Mouse (Mus musculus) spleen, postnatal 14 days (tissue): ENCODE measurements around the gene 1700024P04Rik.
"Not testable (repeated sequence)": the region's sequence is repeated elsewhere in the genome, so short reads cannot be mapped to it uniquely, and the experiment has no call there.

ENCODE experiments used
- DNase-seq, 2 experiments: peaks; one replicate each; pipeline ENCODE4 v3.0.0; 2021 to 2022; ENCODE audit warnings: low spot score in 2 of 2

Gene 1700024P04Rik

DNA sequence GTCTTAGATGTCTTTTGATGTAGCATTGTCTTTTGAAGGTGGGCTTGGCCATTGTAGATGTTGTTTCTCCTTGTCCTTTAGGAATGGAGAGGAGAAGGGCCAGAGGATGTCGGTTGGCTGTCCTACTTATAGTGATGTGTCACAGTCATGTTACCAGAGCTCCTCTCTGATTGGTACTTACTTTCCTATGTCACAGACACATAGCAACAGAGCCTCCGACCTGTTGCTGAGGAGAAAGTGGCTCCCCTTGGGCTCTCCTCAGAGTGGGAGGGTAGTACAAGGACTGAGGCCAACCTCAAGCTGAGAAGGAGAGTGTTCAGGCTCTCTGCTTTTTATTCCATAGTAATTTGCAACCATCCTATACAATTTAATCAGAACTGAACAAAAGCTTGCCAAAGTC lies at the start of gene 1700024P04Rik:
Gene 1700024P04Rik (minus strand): TSS at position 101 of the 400 bp plus-strand sequence.
- DNase-seq: no peak

DNA sequence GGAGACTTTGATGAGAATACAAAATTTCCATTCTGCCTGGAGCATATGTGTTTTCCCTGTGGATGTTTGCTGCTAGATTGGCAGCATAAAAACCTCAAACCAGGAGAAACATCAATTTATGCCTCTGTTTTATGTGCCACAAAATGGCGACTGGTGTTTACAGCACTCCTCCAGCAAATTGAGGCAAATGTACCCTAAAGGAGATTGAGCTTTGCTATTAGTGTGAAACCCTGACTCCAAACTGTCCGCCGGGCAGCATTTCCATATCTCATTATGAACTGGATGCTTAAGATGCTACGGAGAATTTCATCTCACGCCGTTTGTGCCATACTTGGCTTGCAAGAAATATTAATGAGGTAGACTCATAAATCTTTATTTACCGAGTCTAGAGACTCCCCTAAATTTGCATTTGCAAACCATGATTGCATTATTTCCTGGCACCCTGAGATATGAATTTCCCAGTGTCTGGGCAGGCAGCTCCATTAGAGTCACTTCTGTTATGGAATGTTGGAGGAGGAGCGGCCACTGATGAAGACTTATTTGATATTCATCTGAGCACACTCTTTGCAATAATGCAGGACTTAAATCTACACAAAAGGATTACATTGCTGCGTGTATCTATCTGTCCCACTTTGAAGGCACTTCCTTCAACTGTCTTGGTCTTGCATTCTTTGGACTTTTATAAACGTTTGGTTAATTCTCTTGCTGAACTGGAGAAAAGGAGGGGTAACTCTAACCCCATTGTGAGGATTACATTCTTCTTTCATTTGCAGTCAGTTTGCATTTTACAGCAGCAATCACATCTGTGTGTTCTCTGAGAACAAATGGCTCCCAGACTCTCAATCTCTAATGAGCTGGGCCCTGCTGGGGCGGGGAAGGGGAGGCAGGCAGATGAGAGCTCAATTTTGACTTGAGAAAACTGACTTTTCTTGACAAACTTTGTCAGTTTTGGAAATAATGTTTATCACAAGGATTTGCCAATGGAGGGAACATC lies 47.2 kb upstream of the 1700024P04Rik start:
- no peak for DNase-seq

DNA sequence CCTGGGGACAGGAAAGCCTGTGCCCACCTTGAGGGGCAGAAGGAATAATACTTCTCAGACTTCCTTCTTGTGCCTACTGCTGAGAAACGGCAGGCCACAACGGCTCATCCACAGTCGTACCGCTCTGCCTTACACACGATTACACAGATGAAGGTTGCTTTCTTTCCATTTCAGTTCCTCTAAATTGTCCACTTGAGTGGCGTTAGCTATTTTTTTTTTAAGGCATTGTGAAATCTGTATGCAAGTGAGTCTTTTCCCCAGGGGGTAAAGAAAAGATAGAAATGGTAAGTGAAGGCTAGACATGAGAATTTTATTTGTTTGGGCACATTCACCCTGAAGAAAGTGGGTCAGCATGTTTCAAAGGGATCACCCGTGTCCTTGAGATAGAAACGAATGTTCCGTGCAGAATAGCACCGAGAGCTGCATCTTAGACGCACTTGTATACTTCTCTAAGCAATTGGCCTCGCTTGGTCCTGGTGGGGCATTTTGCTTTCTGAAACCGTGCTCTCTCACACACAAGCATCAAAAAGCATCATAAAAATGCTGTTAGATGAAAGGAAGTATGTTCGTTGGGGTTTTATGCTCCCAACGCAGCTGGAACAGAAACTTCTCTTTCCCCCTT lies 46.3 kb upstream of the 1700024P04Rik start:
- no peak for DNase-seq

DNA sequence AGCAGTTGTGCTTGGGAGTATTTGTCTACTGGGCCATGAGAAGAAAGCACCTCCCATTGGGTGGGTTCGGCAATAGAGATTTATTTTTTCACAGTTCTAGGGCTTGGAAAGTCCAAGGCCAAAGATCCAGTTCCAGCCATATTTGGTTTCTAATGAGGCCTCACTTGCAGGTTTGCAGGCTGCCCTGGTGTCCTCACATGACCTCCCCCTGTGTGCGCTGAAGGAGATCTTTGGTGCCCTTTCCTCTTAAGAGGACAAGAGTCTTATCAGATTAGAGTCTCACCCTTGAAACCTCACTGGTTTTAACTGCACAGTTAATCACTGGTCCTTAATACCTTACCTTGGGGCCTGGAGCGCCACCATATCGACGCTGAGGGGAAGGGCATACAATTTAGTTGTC lies 40.9 kb upstream of the 1700024P04Rik start:
- DNase-seq: no peak

DNA sequence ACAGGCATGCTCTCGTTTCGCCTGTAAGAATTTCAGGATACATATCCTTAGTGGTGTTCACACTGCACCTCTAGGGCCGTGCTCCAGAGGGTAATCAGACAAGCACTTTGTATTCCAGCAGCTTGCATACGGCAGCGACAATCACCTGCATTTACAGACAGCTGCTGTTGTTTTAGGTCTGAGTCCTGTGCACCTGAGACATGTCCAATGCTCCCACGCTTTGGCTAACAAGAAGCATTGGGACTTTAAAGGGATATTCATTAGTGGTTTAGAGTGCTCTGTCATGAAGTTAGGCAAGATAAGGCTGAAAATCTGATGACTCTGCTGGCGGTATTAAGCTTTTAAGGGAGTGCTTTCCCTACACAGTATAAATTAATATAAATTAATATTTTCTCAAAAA lies 37.7 kb upstream of the 1700024P04Rik start:
- DNase-seq: no peak

DNA sequence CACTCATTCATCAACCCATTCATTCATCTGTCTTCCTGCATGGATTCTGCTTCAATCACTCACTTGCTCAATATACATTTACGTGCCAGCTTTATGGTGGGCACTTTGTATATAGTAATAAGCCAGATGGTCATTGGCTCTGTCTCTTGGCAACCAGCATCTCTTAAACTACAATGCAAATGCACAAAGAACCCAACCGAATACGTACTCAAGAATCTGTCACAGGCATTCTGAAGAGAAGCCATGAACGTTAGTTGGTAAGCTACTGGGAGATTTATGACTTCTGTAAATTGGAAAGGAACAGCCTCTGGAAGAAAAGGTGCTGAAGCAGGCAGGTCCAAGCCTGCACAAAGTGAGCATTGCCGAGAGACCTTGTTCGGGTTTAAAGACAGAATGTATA lies 36.8 kb upstream of the 1700024P04Rik start:
- no peak for DNase-seq

DNA sequence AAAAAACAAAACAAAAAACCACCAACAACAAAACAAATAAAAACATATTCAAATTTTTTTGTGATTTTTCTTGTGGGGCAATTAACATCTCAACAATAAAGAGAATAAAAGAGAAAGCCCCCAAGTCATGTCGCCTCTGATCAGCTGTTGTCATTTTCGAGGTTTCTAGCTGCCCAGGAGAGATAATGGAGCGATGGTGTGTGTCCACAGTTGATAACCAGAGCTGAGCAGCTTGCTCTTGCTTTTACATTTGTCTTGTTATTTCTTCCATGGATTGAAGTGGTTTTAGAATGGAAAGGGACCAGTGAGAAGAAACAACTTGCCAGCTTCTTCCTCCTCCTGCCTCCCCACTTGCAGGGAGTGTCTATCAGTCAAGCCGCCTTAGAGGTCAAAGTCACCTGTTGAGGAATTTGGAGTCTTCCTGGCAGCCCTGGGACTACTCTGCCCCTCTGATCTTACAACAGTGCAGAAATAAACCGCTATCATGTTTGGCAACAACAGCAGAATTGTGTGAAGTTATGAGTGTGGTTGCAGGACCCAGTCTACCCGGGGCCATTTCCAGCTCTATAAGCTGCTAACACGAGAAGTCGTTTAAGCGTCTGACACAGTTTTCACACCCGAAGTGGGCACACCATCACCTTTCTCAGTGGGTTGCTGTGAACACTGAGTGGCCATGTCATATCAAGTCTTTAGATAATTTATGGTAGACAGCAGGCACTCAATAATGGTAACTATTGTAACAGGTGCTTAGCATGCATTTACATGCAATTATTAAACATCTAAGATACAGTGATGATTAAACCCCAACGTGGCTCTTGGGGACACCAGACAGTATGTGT lies 35.7 kb upstream of the 1700024P04Rik start:
- DNase-seq: peak in 1 of 2 experiments; percentile 16

DNA sequence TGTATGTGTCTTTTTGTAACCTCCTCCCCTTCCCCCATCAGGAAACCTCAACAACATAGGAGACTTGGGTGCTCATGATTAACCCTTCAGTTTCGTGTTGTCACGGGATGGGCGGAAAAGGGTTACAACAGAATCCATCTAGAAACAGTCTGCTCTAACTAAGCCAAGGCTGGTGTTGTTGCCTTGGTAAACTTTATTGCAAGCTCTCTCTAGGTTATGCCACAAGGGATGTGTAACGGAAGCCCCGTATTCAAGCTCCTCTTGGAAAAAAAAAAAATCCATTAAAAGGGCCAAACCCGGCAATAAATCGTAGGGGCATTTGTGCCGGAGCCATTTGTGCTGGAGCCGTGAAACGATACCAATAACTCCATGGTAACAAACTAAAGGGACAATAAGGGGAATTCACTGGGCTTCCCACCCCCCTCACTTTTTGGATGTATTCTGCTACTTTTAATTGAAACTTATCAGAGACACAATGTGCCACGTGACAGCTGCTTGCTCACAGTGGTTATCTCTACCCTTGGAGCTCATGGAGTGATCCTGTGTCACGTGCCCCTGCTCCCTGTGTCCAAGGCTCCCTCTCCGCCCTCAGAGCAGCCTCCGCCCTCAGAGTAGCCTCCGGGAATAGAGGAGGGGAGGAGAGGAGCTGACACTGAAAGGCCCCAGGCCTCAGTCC lies 34.3 kb upstream of the 1700024P04Rik start:
- peak in 1 of 2 experiments; percentile 19 for DNase-seq

DNA sequence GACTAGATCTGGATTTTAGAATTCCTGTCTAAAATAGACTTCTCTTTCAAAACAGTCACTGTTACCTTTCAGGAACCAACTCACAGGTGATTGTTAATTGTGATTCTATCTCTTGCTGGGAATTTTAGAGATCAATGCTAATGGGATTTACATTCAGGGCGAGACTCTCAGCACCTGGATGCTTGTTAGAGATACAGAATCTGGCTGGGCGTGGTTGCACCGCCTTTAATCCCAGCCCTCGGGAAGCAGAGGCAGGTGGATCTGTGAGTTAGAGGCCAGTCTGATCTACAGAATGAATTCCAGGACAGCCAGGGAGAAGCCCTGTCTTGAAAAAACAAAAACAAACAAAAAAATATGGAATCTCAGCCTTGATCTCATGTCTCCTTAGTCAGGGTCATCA lies 32.3 kb upstream of the 1700024P04Rik start:
- no peak for DNase-seq

DNA sequence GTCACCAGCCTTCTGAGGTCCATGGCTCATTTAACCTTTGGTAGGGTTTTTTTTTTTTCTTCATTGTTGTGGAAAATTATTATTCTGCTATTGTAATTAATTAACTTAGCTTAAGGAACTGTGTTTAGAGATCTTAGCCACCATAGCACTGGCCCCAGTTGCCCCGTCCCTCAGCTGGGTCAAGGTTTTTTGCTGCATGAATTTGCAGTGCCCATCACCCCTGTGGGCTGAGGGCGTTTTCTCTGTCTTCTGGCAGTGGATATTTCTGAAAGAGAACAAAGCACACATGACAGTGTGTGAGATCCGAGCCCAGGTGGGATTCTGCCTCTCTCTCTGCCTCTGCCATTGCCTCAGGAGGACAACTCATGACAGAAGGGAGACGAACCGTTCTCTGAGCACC lies 28.5 kb upstream of the 1700024P04Rik start:
- DNase-seq: no peak

DNA sequence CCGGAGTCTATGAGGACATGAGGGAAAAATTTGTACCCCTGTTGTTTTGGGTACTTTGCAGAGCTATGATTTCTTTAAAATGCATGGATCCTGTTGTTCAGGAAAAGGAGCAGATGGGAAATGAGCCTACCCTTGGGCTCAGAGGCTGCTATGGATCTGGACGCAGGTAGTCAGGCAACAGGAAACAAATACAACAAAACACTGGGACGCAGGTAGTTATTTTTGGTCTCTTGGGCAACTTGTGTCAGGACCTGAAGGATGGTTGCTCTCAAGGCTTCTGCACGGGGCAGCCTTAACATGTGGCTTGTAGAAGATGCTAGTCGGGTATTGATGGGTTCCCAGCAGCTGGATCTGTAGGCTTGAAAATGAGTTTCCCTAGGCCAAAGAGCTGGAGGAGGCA lies 23.6 kb upstream of the 1700024P04Rik start:
- DNase-seq: no peak

DNA sequence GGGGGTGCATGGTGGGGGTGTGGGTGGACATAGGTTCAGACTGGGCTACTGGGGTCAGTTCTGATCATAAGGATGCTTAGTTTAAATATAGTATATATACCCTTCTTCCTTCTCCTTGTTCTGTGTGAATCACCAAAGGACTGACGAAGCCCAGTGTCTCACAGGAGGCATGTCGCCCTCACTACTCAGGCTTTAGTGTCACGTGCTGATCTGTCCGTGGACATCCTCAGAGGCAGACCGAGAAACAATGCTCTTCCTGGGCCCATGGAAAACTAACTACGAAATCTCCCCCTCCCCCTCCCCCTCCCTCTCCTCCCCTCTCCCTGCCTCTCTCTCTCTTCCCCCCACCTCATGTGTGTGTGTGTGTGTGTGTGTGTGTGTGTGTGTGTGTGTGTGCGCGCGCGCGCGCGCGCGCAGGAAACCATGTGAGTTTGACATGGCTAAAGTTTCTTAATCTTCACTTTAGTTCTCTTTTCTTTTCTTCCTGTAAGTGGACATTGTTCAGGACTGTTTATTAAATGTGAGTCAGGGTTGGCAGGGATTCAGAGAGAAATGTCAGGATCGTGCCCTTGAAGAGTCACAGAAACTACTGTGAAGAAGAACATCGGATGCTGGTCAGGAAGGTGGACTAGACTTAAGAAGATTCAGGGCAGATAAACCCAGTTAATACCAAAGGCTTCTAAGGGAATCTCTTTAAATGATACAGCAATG lies 22.2 kb upstream of the 1700024P04Rik start:
- DNase-seq: no peak

DNA sequence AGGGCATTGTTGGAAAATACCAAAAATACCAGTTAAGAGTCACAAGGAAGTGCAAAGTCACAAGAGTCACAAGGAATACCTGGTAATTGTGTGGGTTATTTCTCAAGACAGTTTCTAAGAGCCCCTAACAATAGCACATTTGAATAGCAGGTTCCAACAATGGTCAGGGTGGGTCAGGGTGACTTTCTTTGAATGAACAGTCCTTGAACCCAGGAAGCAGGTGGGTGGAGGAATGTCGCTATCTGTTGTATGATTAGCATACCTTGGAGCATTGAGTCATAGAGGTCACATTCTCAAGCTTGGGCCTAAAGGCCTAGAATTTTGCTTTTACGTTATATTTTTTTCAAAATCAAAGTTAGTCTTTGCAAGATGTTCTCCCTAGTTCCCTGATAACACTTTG lies 17.3 kb upstream of the 1700024P04Rik start:
- not testable (repeated sequence) for DNase-seq

DNA sequence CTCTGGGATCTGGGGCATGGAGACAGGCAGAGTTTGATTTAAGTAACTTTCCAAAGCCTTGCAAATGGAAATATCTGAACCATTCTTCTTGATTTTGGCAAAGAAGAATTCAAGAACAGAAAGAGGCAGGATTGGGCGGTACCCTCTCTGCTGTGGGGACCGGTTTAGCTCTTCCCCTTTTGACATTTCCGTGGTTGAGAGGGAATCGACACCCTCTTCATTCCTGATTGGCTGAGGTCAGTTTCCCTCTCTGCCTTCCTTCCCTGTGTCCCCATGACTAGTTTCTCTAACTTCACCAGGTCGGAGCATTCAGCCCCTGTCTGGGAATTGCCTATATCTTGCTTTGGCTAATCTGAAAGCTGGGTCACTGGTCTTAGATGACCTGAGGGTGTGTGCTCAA lies 12.7 kb upstream of the 1700024P04Rik start:
- no peak for DNase-seq

DNA sequence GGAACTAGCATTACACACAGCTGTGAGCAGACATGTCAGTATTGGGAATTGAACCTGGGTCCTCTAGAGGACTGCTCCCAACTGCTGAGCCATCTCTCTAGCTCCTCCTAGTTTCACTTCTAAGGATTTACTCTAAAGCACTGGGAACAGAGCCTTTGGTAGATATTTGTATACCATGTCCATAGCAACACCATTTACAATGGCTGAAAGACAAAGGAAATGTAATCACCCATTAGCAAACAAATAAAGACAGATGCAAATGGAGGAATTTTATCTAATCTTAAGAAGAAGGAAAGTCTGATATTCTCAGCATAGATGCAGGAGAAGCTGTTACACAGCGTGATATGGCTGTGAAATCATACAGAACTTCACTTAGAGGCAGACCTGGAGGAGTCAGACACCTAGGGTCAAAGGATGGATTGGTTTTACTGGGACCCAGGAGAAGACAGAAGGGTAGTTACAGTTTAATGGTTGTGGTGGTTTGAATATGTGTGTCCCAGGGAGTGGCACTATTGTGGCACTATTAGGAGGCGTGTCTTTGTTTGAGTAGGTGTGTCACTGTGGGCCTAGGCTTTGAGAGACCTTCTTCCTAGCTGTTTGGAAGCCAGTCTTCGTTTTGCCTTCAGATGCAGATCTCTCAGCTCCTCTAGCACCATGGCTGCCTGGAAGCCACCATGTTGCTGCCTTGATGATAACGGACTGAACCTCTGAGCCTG lies 7.1 kb downstream of the 1700024P04Rik start:
- DNase-seq: no peak

DNA sequence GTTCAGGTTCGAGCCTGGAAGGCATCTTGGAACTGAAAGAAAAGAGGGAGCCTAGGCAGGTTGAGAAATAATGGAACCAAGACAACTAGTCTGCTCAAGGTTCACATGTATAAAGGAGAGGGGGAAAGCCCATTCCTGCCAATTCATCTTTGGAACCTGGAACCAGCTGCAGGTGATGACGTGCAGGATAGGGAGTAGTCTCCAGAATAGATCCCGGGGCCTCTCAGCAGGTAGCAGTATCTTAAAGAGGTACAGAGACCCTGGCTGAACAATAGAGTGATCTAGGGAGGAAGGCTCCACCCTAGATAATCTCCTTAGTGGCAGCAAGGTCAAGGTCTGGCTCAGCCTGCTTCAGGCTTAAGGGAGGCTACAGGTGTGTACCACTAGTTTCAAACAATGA lies 8.3 kb downstream of the 1700024P04Rik start:
- DNase-seq: not testable (repeated sequence)

DNA sequence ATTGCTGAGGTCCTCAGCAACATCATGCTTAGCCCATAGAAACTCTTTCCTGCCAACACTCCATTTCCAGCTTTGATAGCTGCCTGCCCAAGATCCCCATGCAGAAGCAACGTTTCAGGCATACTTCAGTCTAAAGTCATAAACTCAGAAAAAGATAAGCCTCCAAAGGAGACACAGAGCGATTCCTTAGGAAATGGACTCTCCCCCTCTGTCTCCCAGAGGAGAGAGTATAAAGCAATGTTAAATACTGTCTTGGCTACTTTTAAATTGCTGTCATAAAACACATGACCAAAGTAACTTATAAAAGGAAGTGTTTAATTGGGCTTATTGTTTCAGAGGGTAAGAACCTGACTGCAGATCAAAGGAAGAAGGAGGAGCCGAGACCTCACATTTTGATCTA lies 12.3 kb downstream of the 1700024P04Rik start:
- DNase-seq: no peak

DNA sequence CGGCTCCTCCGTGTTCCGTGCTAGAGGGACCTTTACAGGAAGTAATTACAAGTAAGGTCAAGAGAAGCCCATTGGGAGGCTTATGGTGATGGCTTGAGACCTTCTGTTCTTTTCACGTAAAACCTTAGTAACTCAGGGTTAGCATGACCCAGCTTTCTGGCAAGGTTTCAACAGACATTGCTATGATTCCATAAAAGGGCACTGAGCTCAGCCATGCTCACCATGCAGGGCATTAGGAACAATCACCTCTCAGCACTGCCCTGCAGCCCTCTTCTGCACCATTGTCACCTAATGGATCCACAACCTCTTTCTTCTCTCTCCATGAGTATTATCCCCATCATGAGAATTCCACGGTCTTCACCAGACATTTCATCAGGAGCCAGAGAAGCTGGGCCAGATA lies 12.7 kb downstream of the 1700024P04Rik start:
- no peak for DNase-seq

DNA sequence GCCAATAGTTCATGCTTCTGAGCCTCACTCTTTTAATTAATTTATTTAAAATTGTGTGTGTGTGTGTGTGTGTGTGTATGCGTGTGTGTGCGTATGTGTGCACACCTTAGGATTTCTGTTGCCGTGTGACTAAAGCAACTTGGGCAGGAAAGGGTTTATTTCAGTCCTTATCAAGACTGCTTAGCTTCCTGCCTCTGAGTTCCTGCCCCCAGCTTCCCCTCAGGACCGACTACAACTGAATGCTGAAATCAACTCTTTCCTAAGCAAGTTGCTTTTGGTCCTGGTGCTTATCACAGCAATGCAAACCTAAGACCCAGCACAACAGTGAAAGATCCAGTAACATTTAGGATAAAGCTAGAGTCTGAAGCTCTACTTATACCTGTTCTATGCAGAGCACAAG lies 15.8 kb downstream of the 1700024P04Rik start:
- no peak for DNase-seq

DNA sequence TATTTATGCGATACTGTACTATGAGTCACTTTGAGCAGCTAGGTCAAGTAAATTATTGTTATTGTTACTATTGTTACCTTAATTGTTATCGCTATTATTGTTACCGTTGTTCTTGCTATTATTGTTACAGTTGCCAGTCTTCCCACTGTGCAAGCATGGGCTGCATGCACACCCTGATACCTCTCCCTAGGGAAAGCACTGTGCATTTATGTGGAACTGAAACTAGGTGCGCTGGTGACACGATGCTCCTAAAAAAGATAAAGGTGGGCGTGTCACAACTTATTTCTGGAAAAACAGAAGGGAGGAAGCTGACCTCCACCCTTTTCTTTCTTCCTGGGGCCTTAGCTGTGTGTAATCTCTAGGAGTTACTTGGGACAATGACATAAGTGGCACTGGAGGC lies 16.4 kb downstream of the 1700024P04Rik start:
- DNase-seq: no peak
